Mouse (Mus musculus) heart, adult 2 months (tissue): ENCODE measurements around the gene Syap1.

Experiments
- CTCF ChIP-seq: fragments of 200-600 bp; IDR thresholded peaks from 2 replicates; pipeline ENCODE4 v1.8.1; 2022; ENCODE audit warnings: antibody characterized with exemption, mild to moderate bottlenecking, moderate library complexity
- EP300 ChIP-seq: fragments of 200-500 bp; IDR thresholded peaks from 2 replicates; pipeline ENCODE4 v1.6.1; 2011; ENCODE audit warnings: low read depth, low read length, control low read depth; ENCODE audit not compliant: insufficient read depth
- POLR2A ChIP-seq: fragments of 200-500 bp; IDR thresholded peaks from 2 replicates; pipeline ENCODE4 v1.6.1; 2011; ENCODE audit warnings: mild to moderate bottlenecking, low read depth, low read length, control low read depth; ENCODE audit not compliant: insufficient read depth

- TF ChIP-seq EP300 (no peak), CTCF (no peak), POLR2A (no peak)
Measured at GRCm38 (mm10) chrX:162913651-162914050, 25.4 kb upstream of the Syap1 start.
